Mouse (Mus musculus): ENCODE measurements around the gene Pnpla7. TPM values are rescaled to one million over a fixed set of nuclear protein-coding genes. Genes with fewer than 3 reads are reported as not detected.
A peak's percentile ranks its signal among the peaks of the same experiment; 100 is the strongest.
"Not testable (repeated sequence)": the region's sequence is repeated elsewhere in the genome, so short reads cannot be mapped to it uniquely, and the experiment has no call there.

The Pnpla7 gene
- polyA plus RNA-seq, 1 experiment from 2014 or later = 8.2 TPM

DNA sequence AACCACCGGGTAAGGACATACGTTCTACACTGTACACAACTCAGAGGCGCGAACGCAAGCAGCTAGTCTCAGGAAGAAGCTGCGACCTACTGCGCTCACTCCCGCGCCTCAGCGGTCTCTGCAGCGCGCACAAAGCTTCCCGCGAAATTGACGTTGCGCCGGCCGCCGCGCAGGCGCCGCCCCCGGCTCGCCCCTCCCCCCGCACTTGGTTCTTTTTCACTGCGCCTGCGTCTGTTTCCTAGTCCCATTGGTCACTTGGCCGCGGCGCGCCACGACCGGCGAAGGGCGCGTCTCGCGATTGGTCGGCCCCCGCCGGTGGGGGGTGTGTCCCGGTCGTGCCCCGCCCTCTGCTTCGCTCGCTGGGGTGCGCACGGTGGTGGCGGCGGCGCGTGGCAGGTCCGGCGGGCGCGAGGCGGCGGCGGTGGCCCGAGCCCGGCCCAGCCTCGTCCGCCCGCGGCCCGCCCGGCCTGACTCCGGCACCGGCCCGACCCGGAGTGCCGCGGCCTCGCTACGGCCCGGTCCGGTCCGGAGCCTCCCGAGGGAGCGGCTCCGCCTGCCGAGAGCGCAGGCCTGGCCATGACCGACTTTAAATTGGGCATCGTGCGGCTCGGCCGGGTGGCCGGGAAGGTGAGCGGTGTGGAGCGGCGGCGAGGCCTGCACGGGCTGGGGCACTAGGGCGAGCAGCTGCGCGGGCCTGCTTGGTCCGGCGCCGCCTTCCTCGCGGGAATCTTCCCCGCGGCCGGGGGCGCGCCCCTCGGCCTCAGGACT is 26.2 kb upstream of the Pnpla7 start, which contains the start of gene Zmynd19:
Gene Zmynd19 (plus strand): TSS at position 372 of the 768 bp plus-strand sequence.
- H3K36me3 ChIP-seq = peaks cover 29% of the 10 kb centered on the region
- H3K27ac ChIP-seq = peak within 1 kb of the TSS; percentile 79
- H3K4me2 ChIP-seq = peak within 1 kb of the TSS; percentile 93
- H3K27me3 ChIP-seq = no peaks in the 10 kb centered on the region
- under 1% methylated on average over 93 of the region's 108 CpGs for WGBS
- peaks cover 14% of the 10 kb centered on the region for H3K4me1 ChIP-seq (replicated peaks)
- no peaks in the 10 kb centered on the region for H3K9me3 ChIP-seq
- peak within 1 kb of the TSS; percentile 99 for H3K4me3 ChIP-seq (replicated peaks)
- ATAC-seq (ENCODE audit: insufficient number of reproducible peaks, insufficient read depth, low FRiP score, low TSS enrichment, low read depth) = peak; percentile 98
- H3K9ac ChIP-seq (replicated peaks) = peak within 1 kb of the TSS; percentile 93

GRCm38 (mm10) chr2:24950189-24950535 is 25.7 kb upstream of the Pnpla7 start:
- peak overlapping the region; percentile 93 for H3K4me2 ChIP-seq
- WGBS = under 1% methylated on average over 31 of the region's 31 CpGs
- H3K27me3 ChIP-seq = no peaks in the 10 kb centered on the region
- peak overlapping the region; percentile 79 for H3K27ac ChIP-seq
- H3K36me3 ChIP-seq = peaks cover 35% of the 10 kb centered on the region
- H3K9me3 ChIP-seq = no peaks in the 10 kb centered on the region
- H3K9ac ChIP-seq (replicated peaks) = peak overlapping the region; percentile 93
- H3K4me1 ChIP-seq (replicated peaks) = peaks cover 14% of the 10 kb centered on the region
- ATAC-seq (ENCODE audit: insufficient number of reproducible peaks, insufficient read depth, low FRiP score, low TSS enrichment, low read depth) = no peak
- H3K4me3 ChIP-seq (replicated peaks) = peak overlapping the region; percentile 99

DNA sequence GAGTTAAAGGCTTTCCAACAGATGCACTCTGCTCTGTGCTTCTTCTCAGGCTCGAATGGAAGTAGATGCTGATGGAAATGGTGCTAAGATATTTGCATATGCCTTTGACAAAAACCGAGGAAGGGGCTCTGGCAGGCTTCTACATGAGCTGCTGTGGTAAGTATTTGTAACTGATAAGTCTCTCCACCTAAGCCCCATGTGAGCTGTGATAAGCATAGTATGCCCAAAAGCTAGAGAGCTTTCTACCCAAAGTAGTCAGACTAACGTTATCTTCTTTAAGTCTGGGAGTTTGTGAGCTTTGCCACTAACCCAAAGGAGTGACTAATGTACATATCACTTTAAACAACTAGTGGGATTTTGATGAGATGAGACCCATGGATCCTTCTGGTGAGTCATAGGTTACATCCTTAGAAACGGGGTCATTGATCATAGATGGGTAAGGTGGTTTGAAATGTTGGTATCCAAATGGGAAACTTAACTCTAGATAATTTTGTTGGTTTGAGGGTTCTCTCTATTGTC is 23.2 kb upstream of the Pnpla7 start:
- Histone ChIP-seq H3K9me3 (no peaks in the 10 kb centered on the region), H3K9ac (replicated peaks) (no peak overlapping the region), H3K4me3 (replicated peaks) (no peak overlapping the region), H3K4me1 (replicated peaks) (peaks cover 14% of the 10 kb centered on the region), H3K4me2 (no peak overlapping the region), H3K27me3 (no peaks in the 10 kb centered on the region), H3K36me3 (peaks cover 59% of the 10 kb centered on the region), H3K27ac (no peak overlapping the region)
- 86% methylated on average over 4 of the region's 4 CpGs for WGBS
- ATAC-seq (ENCODE audit: insufficient number of reproducible peaks, insufficient read depth, low FRiP score, low TSS enrichment, low read depth) = no peak

DNA sequence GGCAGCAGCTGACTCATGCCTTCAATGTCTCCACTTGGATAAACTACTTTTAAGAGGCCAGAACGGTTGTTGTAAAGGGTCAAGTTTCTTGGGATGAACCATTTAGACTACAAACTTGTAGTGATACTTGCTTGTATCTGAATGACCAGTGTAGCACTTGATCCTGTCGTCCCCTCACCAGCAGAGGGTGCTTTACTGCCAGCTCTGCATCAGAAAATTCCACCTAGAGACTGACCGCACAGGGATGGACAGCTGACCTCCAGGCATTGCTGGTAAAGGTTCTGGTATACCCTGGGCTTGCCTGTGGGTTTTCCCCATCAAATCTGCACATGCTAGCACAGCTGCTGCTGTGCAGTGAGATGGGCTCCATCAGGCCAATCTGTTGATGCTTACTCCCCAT is 14.9 kb upstream of the Pnpla7 start:
- Histone ChIP-seq H3K27me3 (no peaks in the 10 kb centered on the region), H3K36me3 (peaks cover 79% of the 10 kb centered on the region), H3K4me2 (no peak overlapping the region), H3K4me1 (replicated peaks) (peaks cover 11% of the 10 kb centered on the region), H3K9me3 (no peaks in the 10 kb centered on the region), H3K4me3 (replicated peaks) (no peak overlapping the region), H3K27ac (no peak overlapping the region), H3K9ac (replicated peaks) (no peak overlapping the region)
- ATAC-seq (ENCODE audit: insufficient number of reproducible peaks, insufficient read depth, low FRiP score, low TSS enrichment, low read depth) = no peak
- WGBS = 36% methylated on average over 3 of the region's 3 CpGs

GRCm38 (mm10) chr2:24962304-24963000 is 13.4 kb upstream of the Pnpla7 start, which contains the start of gene Dph7:
Gene Dph7, plus strand, starts transcription at chr2:24962400.
- Histone ChIP-seq H3K9me3 (no peaks in the 10 kb centered on the region), H3K9ac (replicated peaks) (peak within 1 kb of the TSS; percentile 86), H3K27me3 (no peaks in the 10 kb centered on the region), H3K4me2 (peak within 1 kb of the TSS; percentile 73), H3K4me3 (replicated peaks) (peak within 1 kb of the TSS; percentile 81), H3K27ac (0 out of 2 replicates have a peak within 1 kb of the TSS, but pooled peaks have one; percentile 58), H3K36me3 (peaks cover 78% of the 10 kb centered on the region), H3K4me1 (replicated peaks) (peaks cover 11% of the 10 kb centered on the region)
- peak; percentile 84 for ATAC-seq (ENCODE audit: insufficient number of reproducible peaks, insufficient read depth, low FRiP score, low TSS enrichment, low read depth)
- WGBS = 2% methylated on average over 28 of the region's 28 CpGs

DNA sequence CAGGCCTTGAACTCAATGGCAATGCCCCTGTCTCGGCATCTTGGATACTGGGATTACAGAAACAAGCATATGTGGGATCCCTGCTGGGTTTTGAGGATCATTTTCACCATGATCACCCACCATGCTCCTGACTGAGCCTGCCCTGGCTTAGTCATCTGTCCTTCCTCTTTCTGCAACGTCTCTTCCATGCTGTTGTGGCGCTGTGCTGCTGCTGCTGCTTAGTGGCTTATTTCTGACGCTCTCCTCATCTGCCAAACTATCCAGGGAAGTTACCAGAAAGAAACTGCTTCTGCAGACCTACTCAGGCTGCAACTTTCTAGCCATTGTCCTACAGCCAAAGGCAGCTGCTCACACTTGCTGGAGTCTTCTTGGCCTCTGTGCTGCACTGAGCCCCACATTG is 5.4 kb upstream of the Pnpla7 start:
- no peak overlapping the region for H3K27ac ChIP-seq
- no peak for ATAC-seq (ENCODE audit: insufficient number of reproducible peaks, insufficient read depth, low FRiP score, low TSS enrichment, low read depth)
- H3K27me3 ChIP-seq = no peaks in the 10 kb centered on the region
- no peak overlapping the region for H3K4me2 ChIP-seq
- H3K4me3 ChIP-seq (replicated peaks) = no peak overlapping the region
- H3K9me3 ChIP-seq = no peaks in the 10 kb centered on the region
- no peak overlapping the region for H3K9ac ChIP-seq (replicated peaks)
- H3K36me3 ChIP-seq = peaks cover 78% of the 10 kb centered on the region
- 81% methylated on average over 4 of the region's 4 CpGs for WGBS
- peaks cover 12% of the 10 kb centered on the region for H3K4me1 ChIP-seq (replicated peaks)

DNA sequence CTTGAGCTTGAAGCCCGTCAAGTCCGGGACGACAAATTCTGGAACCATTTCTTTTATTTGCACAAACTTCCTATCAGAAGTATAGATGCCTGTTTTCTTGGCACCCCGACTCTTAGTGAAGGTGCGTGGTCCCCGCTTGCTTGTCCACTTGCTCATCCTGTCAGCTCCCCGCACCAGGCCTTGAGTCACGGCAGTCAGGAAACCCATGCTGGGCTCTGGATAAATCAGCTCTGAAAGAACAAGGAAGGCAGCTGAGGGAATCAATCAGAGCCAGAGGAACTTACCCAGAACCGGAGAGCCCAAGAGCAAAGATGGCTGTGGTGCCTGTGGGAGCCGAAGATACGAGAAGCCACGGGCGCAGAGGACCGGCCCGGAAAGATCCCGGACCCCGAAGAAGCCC is 1.4 kb upstream of the Pnpla7 start:
- WGBS = 2% methylated on average over 17 of the region's 17 CpGs
- peak overlapping the region; percentile 94 for H3K4me2 ChIP-seq
- peaks cover 39% of the 10 kb centered on the region for H3K36me3 ChIP-seq
- peaks cover 16% of the 10 kb centered on the region for H3K4me1 ChIP-seq (replicated peaks)
- peak overlapping the region; percentile 64 for H3K27ac ChIP-seq
- peak overlapping the region; percentile 74 for H3K4me3 ChIP-seq (replicated peaks)
- H3K9me3 ChIP-seq; ATAC-seq (ENCODE audit: insufficient number of reproducible peaks, insufficient read depth, low FRiP score, low TSS enrichment, low read depth); H3K27me3 ChIP-seq: not testable (repeated sequence)
- peak overlapping the region; percentile 79 for H3K9ac ChIP-seq (replicated peaks)

DNA sequence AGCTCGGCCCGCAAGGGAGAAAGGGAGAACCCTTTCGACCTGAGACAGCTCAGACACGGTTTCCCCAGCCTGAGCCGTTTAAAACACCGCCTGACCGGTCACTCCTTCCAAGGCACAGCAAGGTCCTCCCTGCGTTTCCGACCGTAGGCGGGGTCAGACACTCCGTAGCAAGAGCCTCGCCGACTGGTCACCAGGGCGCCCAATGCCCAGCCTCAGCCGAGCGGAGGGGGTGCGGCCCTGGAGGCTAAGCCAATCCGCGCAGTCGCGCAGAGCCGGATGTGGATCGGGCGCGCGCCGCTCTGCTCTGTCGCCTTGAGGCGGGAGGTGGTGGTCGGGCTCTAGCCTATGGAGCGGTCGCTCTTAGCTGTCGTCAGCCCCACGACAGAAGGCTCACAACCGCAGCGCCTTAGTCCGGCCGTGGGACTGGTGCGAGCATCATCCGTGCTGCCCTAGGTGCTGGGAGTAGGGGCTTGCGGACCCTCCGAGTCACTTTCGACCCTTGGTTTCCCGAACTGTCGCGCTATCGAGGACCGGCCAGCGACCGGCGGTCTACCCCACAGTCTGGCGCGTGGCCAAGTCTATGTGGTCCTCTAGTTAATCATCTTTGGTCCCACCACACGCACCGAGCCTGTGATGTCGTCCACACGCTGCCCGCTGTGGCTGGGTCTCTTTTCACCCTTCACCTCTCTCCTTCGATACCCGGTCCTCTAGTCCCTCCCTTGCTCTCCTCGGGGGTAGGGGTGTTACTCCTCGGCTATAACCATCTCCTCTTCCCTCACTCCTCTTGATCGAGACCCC is 728 bp upstream of the Pnpla7 start, which contains the start of gene Mrpl41:
Gene Mrpl41 (minus strand): TSS at position 193 of the 798 bp plus-strand sequence.
- Histone ChIP-seq H3K36me3 (peaks cover 33% of the 10 kb centered on the region), H3K9me3 (no peaks in the 10 kb centered on the region), H3K4me2 (peak within 1 kb of the TSS; percentile 94), H3K27ac (peak within 1 kb of the TSS; percentile 90), H3K27me3 (no peaks in the 10 kb centered on the region), H3K9ac (replicated peaks) (peak within 1 kb of the TSS; percentile 79), H3K4me1 (replicated peaks) (peaks cover 16% of the 10 kb centered on the region), H3K4me3 (replicated peaks) (peak within 1 kb of the TSS; percentile 74)
- ATAC-seq (ENCODE audit: insufficient number of reproducible peaks, insufficient read depth, low FRiP score, low TSS enrichment, low read depth) = peak; percentile 100
- under 1% methylated on average over 64 of the region's 64 CpGs for WGBS

- Histone ChIP-seq H3K9me3 (no peaks in the 10 kb centered on the region), H3K4me3 (replicated peaks) (no peak overlapping the region), H3K4me2 (no peak overlapping the region), H3K27me3 (no peaks in the 10 kb centered on the region), H3K4me1 (replicated peaks) (peaks cover 16% of the 10 kb centered on the region), H3K9ac (replicated peaks) (no peak overlapping the region), H3K27ac (no peak overlapping the region), H3K36me3 (peaks cover 14% of the 10 kb centered on the region)
- no peak for ATAC-seq (ENCODE audit: insufficient number of reproducible peaks, insufficient read depth, low FRiP score, low TSS enrichment, low read depth)
- 95% methylated on average over 5 of the region's 5 CpGs for WGBS
Measured at GRCm38 (mm10) chr2:24976960-24977359, 1.1 kb downstream of the Pnpla7 start.

DNA sequence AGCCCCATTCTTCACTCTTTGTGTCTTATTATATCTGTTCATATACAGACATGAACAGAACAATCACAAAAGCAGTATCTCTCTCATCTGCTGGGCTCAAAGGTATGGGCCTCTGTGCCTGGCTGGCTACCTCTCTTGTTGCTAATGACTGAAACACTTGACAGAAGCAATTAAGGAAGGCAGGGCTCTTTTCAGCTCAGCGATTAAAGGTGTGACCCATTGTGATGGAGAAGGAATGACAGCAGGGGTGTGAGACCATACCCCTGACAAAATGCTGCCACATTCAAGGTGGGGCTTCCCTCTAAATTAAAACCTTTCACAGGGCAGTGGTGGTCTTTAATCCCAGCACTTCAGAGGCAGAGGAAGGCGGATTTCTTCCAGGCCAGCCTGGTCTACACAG is 11.9 kb downstream of the Pnpla7 start:
- no peaks in the 10 kb centered on the region for H3K9me3 ChIP-seq
- H3K36me3 ChIP-seq = peaks cover 14% of the 10 kb centered on the region; the same call in 1 of the 2 replicates
- no peak overlapping the region for H3K27ac ChIP-seq
- H3K4me2 ChIP-seq = no peak overlapping the region
- ATAC-seq (ENCODE audit: insufficient number of reproducible peaks, insufficient read depth, low FRiP score, low TSS enrichment, low read depth) = no peak
- WGBS = 50% methylated on average over 2 of the region's 2 CpGs
- H3K4me1 ChIP-seq (replicated peaks) = no peaks in the 10 kb centered on the region
- H3K4me3 ChIP-seq (replicated peaks) = no peak overlapping the region
- H3K27me3 ChIP-seq = no peaks in the 10 kb centered on the region
- H3K9ac ChIP-seq (replicated peaks) = no peak overlapping the region

Data from limb, embryonic 12.5 days (tissue).